Mouse (Mus musculus): ENCODE measurements around the gene Drd2.

Gene Drd2

GRCm38 (mm10) chr9:49452396-49452795 lies 112.0 kb downstream of the Drd2 start:
- CTCF ChIA-PET, result no interaction called here

- CTCF ChIA-PET, result no interaction called here
These were observed 115.7 kb downstream of the Drd2 start for GRCm38 (mm10) chr9:49456136-49456535.
